Mouse (Mus musculus) small intestine, adult 2 months (tissue): ENCODE results near the gene Gfm1. TPM values are rescaled to one million over a fixed set of nuclear protein-coding genes. Genes with fewer than 3 reads are reported as not detected.

Experiments
- H3K27ac ChIP-seq: fragments of 200-500 bp; 2 replicates; pipeline ENCODE4 v1.5.1; 2012; ENCODE audit warnings: low read depth, low read length, control low read depth, inconsistent platforms; ENCODE audit not compliant: insufficient read depth
- H3K27me3 ChIP-seq: fragments of 200-500 bp; 2 replicates; pipeline ENCODE4 v1.6.1; 2012; ENCODE audit warnings: mild to moderate bottlenecking, moderate library complexity, low read length, inconsistent platforms; ENCODE audit not compliant: control insufficient read depth, insufficient read depth
- H3K36me3 ChIP-seq: fragments of 200-500 bp; 2 replicates; pipeline ENCODE4 v1.6.1; 2012; ENCODE audit warnings: mild to moderate bottlenecking, low read length, control low read depth, inconsistent platforms; ENCODE audit not compliant: control insufficient read depth, insufficient read depth
- H3K4me1 ChIP-seq: fragments of 200-500 bp; 2 replicates; pipeline ENCODE4 v1.6.1; 2012; ENCODE audit warnings: low read length, inconsistent platforms, mixed read lengths; ENCODE audit not compliant: control insufficient read depth, insufficient read depth, insufficient read length
- H3K4me3 ChIP-seq: fragments of 200-500 bp; 2 replicates; pipeline ENCODE4 v1.5.1; 2012; ENCODE audit warnings: low read depth, mild to moderate bottlenecking, control low read depth, inconsistent platforms, low read length, moderate library complexity
- CTCF ChIP-seq: fragments of 200-500 bp; IDR thresholded peaks from 2 replicates; pipeline ENCODE4 v1.5.1; 2012; ENCODE audit warnings: low read depth, mild to moderate bottlenecking, control low read depth, inconsistent platforms, low read length, moderate library complexity, mixed read lengths; ENCODE audit not compliant: insufficient replicate concordance, insufficient read length; ENCODE audit errors: extremely low read depth
- POLR2A ChIP-seq: fragments of 200-500 bp; IDR thresholded peaks from 2 replicates; pipeline ENCODE4 v1.6.1; 2012; ENCODE audit warnings: low read depth, mild to moderate bottlenecking, control low read depth, inconsistent platforms, low read length, moderate library complexity
- WGBS: fragments of 180-500 bp; shearing (Covaris S2); methylation state at CpG from one replicate; pipeline ENCODE4 v1.1.7; 2018; 5-methylcytosine and 5-hydroxymethylcytosine counted together
- polyA plus RNA-seq: library from polyadenylated mRNA; depleted of rRNA; stranded (reverse); fragments of >200 nt; gene quantifications from 2 replicates; pipeline ENCODE4 v1.2.3, GENCODE M21; 2012

Gene Gfm1
- polyA plus RNA-seq, 1 experiment = 5.9 TPM

GRCm38 (mm10) chr3:67471408-67472127, 41.7 kb downstream of the Gfm1 start:
- Histone ChIP-seq H3K36me3 (peaks cover 27% of the 10 kb centered on the region), H3K27me3 (no peaks in the 10 kb centered on the region), H3K4me1 (no peaks in the 10 kb centered on the region), H3K27ac (no peak overlapping the region), H3K4me3 (no peak overlapping the region)
- TF ChIP-seq CTCF (no peak), POLR2A (no peak)
- WGBS = 76% methylated on average over 4 of the region's 4 CpGs

- 84% methylated on average over 6 of the region's 6 CpGs for WGBS
- H3K4me1 ChIP-seq = no peaks in the 10 kb centered on the region
- no peak overlapping the region for H3K27ac ChIP-seq
- peaks cover 22% of the 10 kb centered on the region for H3K36me3 ChIP-seq
- no peak for TF ChIP-seq POLR2A
- no peak for TF ChIP-seq CTCF
- no peaks in the 10 kb centered on the region for H3K27me3 ChIP-seq
- no peak overlapping the region for H3K4me3 ChIP-seq
Observed at GRCm38 (mm10) chr3:67473438-67473837, 43.5 kb downstream of the Gfm1 start.

- TF ChIP-seq CTCF = no peak
- no peak for TF ChIP-seq POLR2A
- Histone ChIP-seq H3K4me3 (no peak overlapping the region), H3K36me3 (peaks cover 11% of the 10 kb centered on the region), H3K27ac (no peak overlapping the region), H3K27me3 (no peaks in the 10 kb centered on the region), H3K4me1 (no peaks in the 10 kb centered on the region)
- WGBS = 91% methylated on average over 11 of the region's 11 CpGs
Observed at GRCm38 (mm10) chr3:67479806-67480205, 49.9 kb downstream of the Gfm1 start.

GRCm38 (mm10) chr3:67482400-67482799, 52.5 kb downstream of the Gfm1 start:
- WGBS = 89% methylated on average over 10 of the region's 10 CpGs
- Histone ChIP-seq H3K4me3 (no peak overlapping the region), H3K27me3 (no peaks in the 10 kb centered on the region), H3K36me3 (peaks cover 9% of the 10 kb centered on the region), H3K27ac (no peak overlapping the region), H3K4me1 (no peaks in the 10 kb centered on the region)
- TF ChIP-seq CTCF = no peak

GRCm38 (mm10) chr3:67485233-67485632, 55.3 kb downstream of the Gfm1 start:
- no peaks in the 10 kb centered on the region for H3K4me1 ChIP-seq
- no peak overlapping the region for H3K27ac ChIP-seq
- H3K36me3 ChIP-seq = peaks cover 2% of the 10 kb centered on the region
- H3K27me3 ChIP-seq = no peaks in the 10 kb centered on the region
- TF ChIP-seq POLR2A = no peak
- no peak for TF ChIP-seq CTCF
- H3K4me3 ChIP-seq = no peak overlapping the region
- 79% methylated on average over 2 of the region's 2 CpGs for WGBS

GRCm38 (mm10) chr3:67490156-67490555, 60.3 kb downstream of the Gfm1 start:
- WGBS = 41% methylated on average over 4 of the region's 4 CpGs
- Histone ChIP-seq H3K4me3 (no peak overlapping the region), H3K36me3 (no peaks in the 10 kb centered on the region), H3K4me1 (no peaks in the 10 kb centered on the region), H3K27me3 (no peaks in the 10 kb centered on the region), H3K27ac (no peak overlapping the region)
- TF ChIP-seq POLR2A (no peak), CTCF (no peak)

- Histone ChIP-seq H3K27ac (no peak overlapping the region), H3K27me3 (no peaks in the 10 kb centered on the region), H3K36me3 (no peaks in the 10 kb centered on the region), H3K4me3 (no peak overlapping the region), H3K4me1 (no peaks in the 10 kb centered on the region)
- TF ChIP-seq POLR2A (no peak), CTCF (no peak)
- WGBS = 76% methylated on average over 8 of the region's 8 CpGs
Observed at GRCm38 (mm10) chr3:67492086-67492869, 62.4 kb downstream of the Gfm1 start.
